Mouse (Mus musculus) G1E (cell line): Measurements from ENCODE around the gene Cadm4. TPM values are rescaled to one million over a fixed set of nuclear protein-coding genes. Genes with fewer than 3 reads are reported as not detected.
"Not testable (repeated sequence)": the region's sequence is repeated elsewhere in the genome, so short reads cannot be mapped to it uniquely, and the experiment has no call there.

Source experiments
- ATAC-seq: 2 replicates; pipeline ENCODE4 v1.8.0; 2016; ENCODE audit warnings: mild to moderate bottlenecking; ENCODE audit not compliant: insufficient number of reproducible peaks, poor library complexity, low FRiP score, severe bottlenecking; ENCODE audit errors: extremely low read depth
- DNase-seq: peaks from one replicate; pipeline ENCODE4 v3.0.0; 2012; ENCODE audit warnings: low spot score
- H3K27me3 ChIP-seq: 2 replicates; pipeline ENCODE4 v1.6.1; 2012; ENCODE audit warnings: mild to moderate bottlenecking, low read length, inconsistent platforms; ENCODE audit not compliant: insufficient read depth
- H3K36me3 ChIP-seq: replicated peaks from 2 replicates; pipeline ENCODE3; 2012; ENCODE audit warnings: mild to moderate bottlenecking, inconsistent platforms
- H3K4me1 ChIP-seq: 2 replicates; pipeline ENCODE4 v1.6.1; 2012; ENCODE audit warnings: low read depth, low read length, inconsistent platforms, mixed read lengths; ENCODE audit not compliant: insufficient read depth
- H3K4me3 ChIP-seq: 2 replicates; pipeline ENCODE4 v1.5.1; 2012; ENCODE audit warnings: low read depth, mild to moderate bottlenecking, inconsistent platforms, low read length, moderate library complexity, mixed read lengths
- H3K9me3 ChIP-seq: replicated peaks from 2 replicates; pipeline ENCODE4 v1.6.1; 2012; ENCODE audit warnings: inconsistent platforms
- CTCF ChIP-seq: IDR thresholded peaks from 2 replicates; pipeline ENCODE4 v1.5.1; 2012; ENCODE audit warnings: low read depth, low read length, inconsistent platforms, mixed read lengths
- GATA1 ChIP-seq: IDR thresholded peaks from 2 replicates; pipeline ENCODE4 v1.6.1; 2012; ENCODE audit warnings: borderline replicate concordance, low read length, inconsistent platforms, mixed read lengths
- GATA2 ChIP-seq: IDR thresholded peaks from 2 replicates; pipeline ENCODE4 v1.6.1; 2012; ENCODE audit warnings: low read depth, low read length, inconsistent platforms, borderline replicate concordance
- POLR2AphosphoS5 ChIP-seq: IDR thresholded peaks from 2 replicates; pipeline ENCODE4 v1.6.1; 2012; ENCODE audit warnings: low read depth, low read length, inconsistent platforms; ENCODE audit not compliant: insufficient replicate concordance
- TAL1 ChIP-seq: conservative IDR thresholded peaks from 2 replicates; pipeline ENCODE4 v1.6.1; 2012; ENCODE audit warnings: low read depth, low read length, inconsistent platforms, mixed read lengths
- polyA plus RNA-seq: library from polyadenylated mRNA; stranded (reverse); fragments of >175 nt; gene quantifications from 2 replicates; pipeline ENCODE4 v1.2.3, GENCODE M21; 2012
- total RNA-seq, 2 experiments: library from RNA; stranded (forward) in 1 of 2; stranded (reverse) in 1 of 2; fragments of 200-1000 nt in 1 of 2; fragments of >200 nt in 1 of 2; fragmentation: Nextera tagmentation in 1 of 2; gene quantifications; 2 replicates each; pipeline ENCODE4 v1.2.3; 2014 to 2017

The Cadm4 gene
- total and polyA plus RNA-seq, 3 experiments, result 0.16 TPM; not detected in 2

DNA sequence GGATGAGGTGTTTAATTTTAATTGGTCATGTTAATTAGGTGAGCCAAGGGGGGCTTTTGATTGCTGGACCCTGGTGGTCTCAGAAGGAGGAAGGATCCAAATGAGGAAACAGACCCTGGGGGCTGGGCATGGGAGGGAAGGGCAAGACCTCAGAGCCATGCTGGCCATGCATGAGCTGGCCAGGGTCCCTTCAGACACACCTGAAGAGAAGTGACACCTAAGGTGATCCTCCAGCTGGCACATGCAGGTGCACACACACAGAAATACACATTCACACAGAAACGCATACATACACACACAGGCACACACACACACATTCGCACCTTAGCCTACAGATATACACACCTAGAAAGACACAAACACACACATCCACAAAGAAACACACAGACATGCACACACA lies 2.1 kb upstream of the Cadm4 start:
- no peak for DNase-seq
- peaks cover 55% of the 10 kb centered on the region for H3K27me3 ChIP-seq
- 0 out of 2 replicates have a peak, but pooled peaks cover 6% of the 10 kb centered on the region for H3K9me3 ChIP-seq
- ATAC-seq, result no peak
- TF ChIP-seq GATA1 (no peak), TAL1 (no peak), GATA2 (no peak), POLR2AphosphoS5 (no peak), CTCF (no peak)
- H3K36me3 ChIP-seq, result no peaks in the 10 kb centered on the region
- no peak overlapping the region for H3K4me3 ChIP-seq
- H3K4me1 ChIP-seq, result peaks cover 6% of the 10 kb centered on the region

GRCm38 (mm10) chr7:24480121-24480941 lies 1.5 kb upstream of the Cadm4 start:
- no peak for TF ChIP-seq GATA1
- TF ChIP-seq TAL1, result no peak
- no peak for TF ChIP-seq POLR2AphosphoS5
- TF ChIP-seq GATA2, result no peak
- TF ChIP-seq CTCF, result no peak

DNA sequence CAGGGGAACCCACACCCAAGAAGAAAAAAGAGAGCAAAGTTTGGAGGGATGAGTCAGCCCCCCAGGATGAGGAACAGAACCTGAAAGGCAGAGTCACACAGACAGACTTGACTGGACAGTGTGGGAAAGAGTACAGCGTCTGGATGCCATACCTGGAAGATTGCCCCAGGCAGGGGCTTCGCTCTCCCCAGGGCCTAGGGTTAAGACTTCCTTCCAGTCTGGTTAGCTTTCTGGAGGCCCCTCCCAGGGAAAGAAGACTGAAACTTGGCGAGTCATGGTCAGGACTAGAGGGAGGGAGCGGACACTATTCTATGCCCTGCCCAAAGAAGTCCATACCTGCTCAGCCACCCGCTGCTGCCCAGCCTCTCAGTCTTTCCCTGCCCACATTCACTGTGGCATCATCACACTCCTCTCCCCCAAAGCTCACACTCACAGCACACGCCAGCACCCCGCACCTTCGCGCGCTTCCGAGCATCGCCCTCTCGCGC lies 793 bp upstream of the Cadm4 start:
- Histone ChIP-seq H3K27me3 (peaks cover 63% of the 10 kb centered on the region), H3K4me3 (no peak overlapping the region; the same call in 1 of the 2 replicates), H3K9me3 (0 out of 2 replicates have a peak, but pooled peaks cover 6% of the 10 kb centered on the region), H3K36me3 (no peaks in the 10 kb centered on the region), H3K4me1 (peaks cover 6% of the 10 kb centered on the region)
- ATAC-seq (no peak), DNase-seq (no peak)
- TF ChIP-seq POLR2AphosphoS5 (no peak), TAL1 (no peak), GATA2 (no peak), GATA1 (no peak), CTCF (no peak)

More at GRCm38 (mm10) chr7:24480121-24480941, 1.5 kb upstream of the Cadm4 start:
- H3K36me3 ChIP-seq, result no peaks in the 10 kb centered on the region
- ATAC-seq (no peak), DNase-seq (no peak)
- peaks cover 6% of the 10 kb centered on the region for H3K4me1 ChIP-seq
- 0 out of 2 replicates have a peak, but pooled peaks cover 6% of the 10 kb centered on the region for H3K9me3 ChIP-seq
- peaks cover 56% of the 10 kb centered on the region for H3K27me3 ChIP-seq
- H3K4me3 ChIP-seq, result no peak overlapping the region

GRCm38 (mm10) chr7:24482208-24483020 lies 591 bp downstream of the Cadm4 start:
- H3K27me3 ChIP-seq, result peaks cover 75% of the 10 kb centered on the region
- H3K4me3 ChIP-seq, result peak overlapping the region; percentile 68; the same call in 1 of the 2 replicates
- H3K4me1 ChIP-seq, result peaks cover 6% of the 10 kb centered on the region

GRCm38 (mm10) chr7:24483291-24483690 lies 1.5 kb downstream of the Cadm4 start:
- peaks cover 77% of the 10 kb centered on the region for H3K27me3 ChIP-seq
- not testable (repeated sequence) for ATAC-seq, H3K36me3 ChIP-seq

More at GRCm38 (mm10) chr7:24482208-24483020, 591 bp downstream of the Cadm4 start:
- 0 out of 2 replicates have a peak, but pooled peaks cover 6% of the 10 kb centered on the region for H3K9me3 ChIP-seq
- DNase-seq, result no peak
- ATAC-seq, result no peak
- TF ChIP-seq GATA2 (no peak), GATA1 (no peak), TAL1 (no peak), POLR2AphosphoS5 (no peak), CTCF (no peak)
- H3K36me3 ChIP-seq, result no peaks in the 10 kb centered on the region

DNA sequence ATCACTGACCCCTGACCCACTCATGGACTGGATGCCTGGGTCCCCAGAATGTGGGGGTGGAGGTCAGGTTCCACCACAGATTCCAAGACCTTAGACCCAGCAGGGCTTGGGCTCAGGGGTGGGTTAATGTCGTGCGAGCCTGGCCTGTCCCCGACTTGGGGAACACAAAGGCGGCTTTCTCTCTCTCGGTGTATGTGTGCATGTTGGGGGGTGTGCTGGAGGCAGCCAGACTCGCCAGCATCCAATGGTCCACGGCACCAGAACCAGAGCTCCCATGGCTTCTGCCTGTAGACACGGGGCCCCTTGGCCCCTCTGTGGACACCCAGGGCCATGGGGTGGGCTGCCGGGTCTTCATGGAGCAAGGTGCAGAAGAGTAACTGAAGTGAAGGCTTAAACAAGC lies 3.7 kb downstream of the Cadm4 start:
- Histone ChIP-seq H3K27me3 (peaks cover 77% of the 10 kb centered on the region), H3K4me1 (peaks cover 6% of the 10 kb centered on the region), H3K36me3 (no peaks in the 10 kb centered on the region), H3K9me3 (0 out of 2 replicates have a peak, but pooled peaks cover 4% of the 10 kb centered on the region), H3K4me3 (no peak overlapping the region)
- TF ChIP-seq TAL1, result no peak
- no peak for TF ChIP-seq GATA1
- no peak for TF ChIP-seq CTCF
- ATAC-seq (no peak), DNase-seq (no peak)

More at GRCm38 (mm10) chr7:24483291-24483690, 1.5 kb downstream of the Cadm4 start:
- DNase-seq, H3K9me3 ChIP-seq, H3K4me3 ChIP-seq, H3K4me1 ChIP-seq: not testable (repeated sequence)
